Mouse (Mus musculus): ENCODE results near the gene Tcf7l2.

DNA sequence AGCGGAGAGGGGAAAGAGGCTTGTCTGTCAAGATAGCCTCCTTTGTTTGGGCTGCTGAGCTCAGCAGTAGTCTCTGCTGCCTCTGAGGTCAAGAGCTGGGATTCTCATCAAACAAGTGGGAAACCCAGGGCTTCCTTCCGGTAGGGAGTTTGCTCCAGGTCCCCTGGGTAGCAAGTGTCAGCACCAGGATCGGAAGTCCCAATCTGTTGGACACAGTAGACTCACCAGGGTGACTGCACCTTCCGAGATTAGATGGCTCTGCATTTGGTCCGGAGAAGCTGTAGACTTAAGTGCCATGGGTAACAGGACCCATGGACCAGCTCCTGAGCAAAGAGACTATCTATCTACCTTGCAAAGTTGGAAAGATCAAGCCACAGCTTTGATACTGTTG, 47.3 kb downstream of the Tcf7l2 start:
- TF ChIP-seq CEBPB (IDR thresholded peaks at IDR 0.05; ENCODE audit: low read depth), result no peak
- no peak for TF ChIP-seq USF1 (IDR thresholded peaks at IDR 0.05; ENCODE audit: low read depth)
- TF ChIP-seq MAX (IDR thresholded peaks at IDR 0.05), result no peak
- no peak for TF ChIP-seq CTCF (IDR thresholded peaks at IDR 0.05; ENCODE audit: control insufficient read depth, insufficient read depth, insufficient read length)
